Mouse (Mus musculus): Measurements from ENCODE around the gene Spag7.
A peak's percentile ranks its signal among the peaks of the same experiment; 100 is the strongest.

Spag7 gene

DNA sequence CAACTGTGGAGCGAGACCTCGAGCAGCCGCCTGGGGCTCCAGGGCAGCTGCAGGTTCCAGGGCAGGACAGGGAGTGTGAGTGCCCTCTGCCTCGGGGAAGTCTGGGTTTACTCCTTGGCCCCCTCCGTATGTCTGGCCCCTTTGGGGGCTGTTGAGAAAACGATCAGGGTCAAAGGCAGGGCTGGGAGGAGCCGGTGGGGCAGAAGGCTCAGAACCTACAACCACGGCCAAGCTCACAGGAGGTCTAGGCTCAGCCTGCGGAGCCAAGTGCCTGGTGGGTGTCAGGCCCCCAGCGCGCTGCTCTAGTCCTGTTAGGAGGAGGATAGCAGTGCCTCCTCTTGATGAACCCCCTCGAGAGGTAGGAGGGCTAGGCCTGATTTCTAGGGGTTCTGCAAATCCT, 12.0 kb upstream of the Spag7 start:
- DNase-seq (ENCODE audit: low read depth): no peak

- DNase-seq (ENCODE audit: low read depth): no peak
Observed at GRCm38 (mm10) chr11:70679894-70680293, 10.7 kb upstream of the Spag7 start.

DNA sequence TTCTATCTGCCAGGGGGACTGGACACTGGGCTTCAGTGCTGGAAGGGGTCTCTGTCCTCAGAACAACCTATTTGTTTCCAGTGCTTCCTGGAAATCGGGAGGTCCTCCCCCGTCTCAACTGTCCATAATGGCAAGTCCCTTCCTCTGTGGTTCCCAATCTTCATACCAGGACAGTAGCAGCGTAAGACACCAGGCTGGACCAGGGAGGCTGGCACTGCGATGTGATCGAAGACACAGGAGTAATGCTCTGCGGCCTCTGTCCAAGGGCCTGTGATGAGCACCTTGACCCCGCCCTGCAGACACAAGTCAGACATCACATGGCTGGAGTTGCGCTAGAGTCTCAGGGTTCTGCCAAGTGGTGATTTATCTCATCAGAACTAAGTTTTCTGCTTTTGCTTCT, 10.1 kb upstream of the Spag7 start:
- no peak for DNase-seq (ENCODE audit: low read depth)

- no peak for DNase-seq (ENCODE audit: low read depth)
Observed at GRCm38 (mm10) chr11:70678576-70678975, 9.4 kb upstream of the Spag7 start.

GRCm38 (mm10) chr11:70678092-70678491, 8.9 kb upstream of the Spag7 start:
- DNase-seq (ENCODE audit: low read depth): no peak

DNA sequence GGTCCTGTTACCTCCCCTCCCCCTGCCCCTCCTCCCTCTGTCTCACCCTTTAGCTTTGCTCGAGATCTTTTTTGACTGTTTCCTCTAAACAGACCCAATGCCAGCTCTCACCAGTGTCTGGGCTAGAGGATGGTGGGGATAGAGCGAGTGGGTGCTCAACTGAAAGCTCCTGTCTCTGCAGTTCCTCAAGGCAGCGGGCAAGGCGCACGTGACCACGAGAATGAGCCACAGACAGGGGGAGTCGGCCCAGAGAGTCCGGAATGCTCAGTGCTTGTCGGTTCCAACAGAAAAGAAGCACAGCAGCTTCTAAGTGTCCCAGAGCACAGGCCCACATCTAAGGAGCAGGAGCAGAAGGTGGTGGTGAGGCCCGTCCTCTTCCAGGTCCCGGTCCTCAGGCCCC, 5.3 kb upstream of the Spag7 start:
- DNase-seq (ENCODE audit: low read depth): no peak

DNA sequence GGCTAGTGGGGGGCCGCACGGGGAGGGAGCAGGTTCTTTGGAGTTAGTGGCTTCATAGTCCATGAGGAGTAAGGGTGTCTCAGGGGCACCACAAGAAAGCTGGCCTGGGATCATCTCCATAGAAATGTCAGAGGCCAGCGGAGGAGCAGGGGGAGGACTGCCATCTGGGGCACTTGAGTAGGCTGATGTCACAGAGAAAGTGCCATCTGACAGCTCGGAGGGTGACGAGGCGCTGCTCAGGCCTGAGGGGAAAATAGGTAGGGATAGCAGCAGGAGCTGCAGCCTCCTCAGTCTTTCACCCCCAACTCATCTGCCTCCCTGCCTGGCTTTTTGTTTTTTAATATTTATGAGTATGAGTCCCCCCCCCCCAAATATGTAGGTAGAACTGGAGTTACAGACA, 4.8 kb upstream of the Spag7 start:
- no peak for DNase-seq (ENCODE audit: low read depth)

DNA sequence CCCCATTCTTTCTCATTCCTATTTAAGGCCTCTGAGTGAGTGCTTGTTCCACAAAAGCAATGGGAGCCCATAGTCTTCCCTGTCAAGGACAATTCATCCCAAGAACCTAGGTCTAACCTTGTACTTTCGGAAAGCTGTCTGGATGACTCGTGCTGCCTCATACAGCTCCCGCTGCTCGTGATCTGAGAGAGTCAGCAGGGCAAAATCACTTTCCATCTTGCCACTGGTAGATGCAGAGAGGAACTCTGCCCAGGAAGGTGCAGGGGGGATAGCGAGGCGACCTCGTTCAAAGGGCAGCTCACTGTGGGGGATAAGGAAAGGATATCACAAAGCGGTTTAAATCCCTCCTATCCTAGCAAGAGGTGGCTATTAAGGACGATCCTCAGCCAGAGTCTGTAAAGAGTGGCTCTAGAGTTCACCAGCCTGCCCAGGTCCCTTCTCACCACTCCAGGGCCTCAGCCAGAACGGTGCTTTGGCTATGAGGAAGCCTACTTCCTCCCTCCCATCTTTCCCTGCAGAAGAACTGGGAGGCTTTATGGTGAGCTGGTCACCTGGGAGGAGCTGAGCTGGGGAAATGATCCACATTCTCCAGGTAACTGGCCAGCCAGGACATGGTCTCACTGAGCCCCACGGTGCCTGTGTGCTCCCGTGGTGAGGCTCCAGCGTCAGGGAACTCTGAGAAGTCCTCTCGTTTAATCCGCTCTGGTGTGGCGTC, 2.3 kb upstream of the Spag7 start:
- DNase-seq (ENCODE audit: low read depth): peak; percentile 66

GRCm38 (mm10) chr11:70670483-70670882, 1.3 kb upstream of the Spag7 start:
- DNase-seq (ENCODE audit: low read depth): peak; percentile 50

GRCm38 (mm10) chr11:70669582-70670345, 548 bp upstream of the Spag7 start:
- peak; percentile 90 for DNase-seq (ENCODE audit: low read depth)

- peak; percentile 94 for DNase-seq (ENCODE audit: low read depth)
Observed at GRCm38 (mm10) chr11:70668335-70668770, 863 bp downstream of the Spag7 start.

DNA sequence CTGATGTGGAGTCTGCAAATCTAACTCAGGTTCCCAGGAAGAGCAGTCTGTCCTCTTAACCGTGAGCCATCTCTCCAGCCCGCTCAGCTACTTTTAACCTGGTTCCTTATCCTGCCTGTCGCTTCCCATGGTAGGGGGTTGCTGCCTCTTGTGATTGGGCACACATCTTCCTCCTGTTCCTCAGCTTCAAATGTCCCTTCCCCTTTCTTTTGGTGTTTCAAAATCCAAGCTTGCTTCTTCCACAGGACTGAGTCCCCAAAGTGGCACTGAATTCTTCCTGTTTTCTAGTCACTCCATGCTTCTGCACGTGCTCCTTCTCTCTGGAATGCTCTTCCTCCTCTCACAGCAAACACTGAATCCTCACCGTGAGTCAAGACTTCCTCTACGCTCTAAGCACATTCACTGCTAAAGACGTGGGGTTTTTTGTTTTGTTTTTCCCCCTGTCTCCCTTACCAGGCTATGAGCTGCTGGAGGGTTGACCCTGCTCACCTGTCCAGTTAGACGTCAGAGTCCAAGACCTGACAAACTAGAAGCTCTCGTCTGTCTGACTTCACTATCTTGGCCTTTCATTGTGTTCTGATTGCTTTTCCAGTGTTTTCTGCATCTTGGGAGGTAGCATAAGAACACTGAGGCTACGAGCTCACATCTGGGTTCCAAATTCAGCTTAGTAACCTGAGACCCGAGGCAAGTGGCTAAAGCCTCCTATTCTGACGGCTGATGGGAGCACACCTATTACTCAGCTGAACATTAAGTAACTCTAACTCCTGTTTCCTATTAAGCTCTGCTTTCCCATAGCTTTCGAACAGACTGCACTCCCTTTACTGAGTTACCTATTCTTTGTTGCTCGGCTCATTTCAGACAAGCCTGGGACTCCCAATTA, 1.7 kb downstream of the Spag7 start:
- DNase-seq (ENCODE audit: low read depth): peak; percentile 55

GRCm38 (mm10) chr11:70666687-70667086, 2.5 kb downstream of the Spag7 start:
- DNase-seq (ENCODE audit: low read depth): no peak

- no peak for DNase-seq (ENCODE audit: low read depth)
Observed at GRCm38 (mm10) chr11:70664741-70665140, 4.5 kb downstream of the Spag7 start.

- no peak for DNase-seq (ENCODE audit: low read depth)
Observed at GRCm38 (mm10) chr11:70663957-70664356, 5.3 kb downstream of the Spag7 start.

GRCm38 (mm10) chr11:70663101-70663500, 6.1 kb downstream of the Spag7 start:
- no peak for DNase-seq (ENCODE audit: low read depth)

DNA sequence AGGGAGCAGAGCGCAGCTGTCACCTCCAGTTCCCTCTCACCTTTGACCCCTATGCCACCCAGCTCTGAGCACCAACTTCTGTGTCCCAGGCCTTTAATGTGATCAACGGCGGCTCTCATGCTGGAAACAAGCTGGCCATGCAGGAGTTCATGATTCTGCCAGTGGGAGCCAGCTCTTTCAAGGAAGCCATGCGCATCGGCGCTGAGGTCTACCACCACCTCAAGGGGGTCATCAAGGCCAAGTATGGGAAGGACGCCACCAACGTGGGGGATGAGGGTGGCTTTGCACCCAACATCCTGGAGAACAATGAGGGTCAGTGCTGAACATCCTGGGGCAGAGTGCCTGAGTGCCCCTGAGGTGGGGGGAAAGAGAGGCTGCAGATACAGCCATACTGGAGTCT, 8.6 kb downstream of the Spag7 start:
- DNase-seq (ENCODE audit: low read depth): no peak

- DNase-seq (ENCODE audit: low read depth): no peak
Observed at GRCm38 (mm10) chr11:70658942-70659341, 10.3 kb downstream of the Spag7 start.

DNA sequence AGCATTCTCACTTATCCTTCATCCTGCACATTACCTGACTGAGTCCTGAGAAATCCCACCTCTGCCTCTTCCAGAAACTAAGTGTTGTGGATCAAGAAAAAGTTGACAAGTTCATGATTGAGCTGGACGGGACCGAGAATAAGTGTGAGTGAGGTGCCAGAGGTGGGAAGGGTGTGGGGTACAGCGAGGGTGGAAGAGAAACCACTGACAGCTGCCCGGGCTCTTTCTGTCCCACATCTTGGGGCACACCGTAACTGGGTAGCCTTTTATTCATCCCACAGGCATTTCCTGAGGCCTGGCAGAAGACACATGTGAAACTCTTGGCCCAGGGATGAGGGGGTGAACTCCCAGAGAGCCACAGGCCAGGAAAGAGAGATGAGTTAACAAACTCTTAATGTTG, 10.7 kb downstream of the Spag7 start:
- DNase-seq (ENCODE audit: low read depth): peak; percentile 35

- DNase-seq (ENCODE audit: low read depth): no peak
Observed at GRCm38 (mm10) chr11:70657991-70658390, 11.2 kb downstream of the Spag7 start.

DNA sequence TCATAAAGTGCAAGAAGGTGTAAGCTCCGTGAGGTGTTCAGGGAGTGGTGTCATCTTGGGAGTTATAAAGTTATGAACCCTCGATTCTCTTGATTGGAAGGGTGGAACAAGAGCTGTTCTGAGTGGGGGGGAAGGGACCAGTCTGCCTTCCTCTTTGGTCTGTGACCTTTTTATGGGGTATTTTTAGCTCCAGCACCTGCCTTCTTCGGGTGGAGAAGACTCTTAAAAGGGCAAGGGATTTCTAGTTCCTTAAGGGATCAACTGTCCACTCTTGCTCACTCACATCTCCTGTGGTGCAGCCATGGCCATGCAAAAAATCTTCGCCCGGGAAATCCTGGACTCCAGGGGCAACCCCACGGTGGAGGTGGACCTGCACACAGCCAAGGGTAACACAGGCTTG, 11.6 kb downstream of the Spag7 start:
- DNase-seq (ENCODE audit: low read depth): no peak

- DNase-seq (ENCODE audit: low read depth): no peak
Observed at GRCm38 (mm10) chr11:70656964-70657363, 12.3 kb downstream of the Spag7 start, which contains the start of gene Eno3. Gene Eno3 (plus strand): TSS chr11:70657202.

Measured in NIH3T3 (cell line).